Mouse (Mus musculus) heart, adult 2 months (tissue): ENCODE data around the gene Kif13a. TPM values are rescaled to one million over a fixed set of nuclear protein-coding genes. Genes with fewer than 3 reads are reported as not detected.

Experiments used
- DNase-seq, 2 experiments: peaks; one replicate each; pipeline ENCODE4 v3.0.0; 2021
- H3K27ac ChIP-seq: fragments of 200-600 bp; 2 replicates; pipeline ENCODE4 v1.8.1; 2022
- H3K27me3 ChIP-seq: fragments of 200-500 bp; 2 replicates; pipeline ENCODE4 v1.6.1; 2012; ENCODE audit warnings: mild to moderate bottlenecking, low read length, inconsistent platforms, mixed read lengths; ENCODE audit not compliant: control insufficient read depth, insufficient read depth
- H3K36me3 ChIP-seq: fragments of 200-500 bp; 2 replicates; pipeline ENCODE4 v1.6.1; 2012; ENCODE audit warnings: low read length, inconsistent platforms; ENCODE audit not compliant: control insufficient read depth, insufficient read depth
- H3K4me1 ChIP-seq: fragments of 200-500 bp; 2 replicates; pipeline ENCODE4 v1.6.1; 2011; ENCODE audit warnings: low read length; ENCODE audit not compliant: control insufficient read depth, insufficient read depth
- H3K4me3 ChIP-seq: fragments of 200-600 bp; 2 replicates; pipeline ENCODE4 v1.8.1; 2022
- H3K79me2 ChIP-seq: fragments of 200-500 bp; replicated peaks from 2 replicates; pipeline ENCODE4 v1.6.1; 2012; ENCODE audit warnings: mild to moderate bottlenecking, inconsistent platforms, low read length, moderate library complexity, mixed read lengths; ENCODE audit not compliant: control insufficient read depth, insufficient read depth
- H3K9ac ChIP-seq: fragments of 200-500 bp; 2 replicates; pipeline ENCODE4 v1.6.1; 2012; ENCODE audit warnings: low read depth, mild to moderate bottlenecking, control low read depth, inconsistent platforms, low read length, mixed read lengths
- CTCF ChIP-seq: fragments of 200-600 bp; IDR thresholded peaks from 2 replicates; pipeline ENCODE4 v1.8.1; 2022; ENCODE audit warnings: antibody characterized with exemption, mild to moderate bottlenecking, moderate library complexity
- EP300 ChIP-seq: fragments of 200-500 bp; IDR thresholded peaks from 2 replicates; pipeline ENCODE4 v1.6.1; 2011; ENCODE audit warnings: low read depth, low read length, control low read depth; ENCODE audit not compliant: insufficient read depth
- POLR2A ChIP-seq: fragments of 200-500 bp; IDR thresholded peaks from 2 replicates; pipeline ENCODE4 v1.6.1; 2011; ENCODE audit warnings: mild to moderate bottlenecking, low read depth, low read length, control low read depth; ENCODE audit not compliant: insufficient read depth
- WGBS: fragments of 180-500 bp; shearing (Covaris S2); methylation state at CpG from one replicate; pipeline ENCODE4 v1.1.7; 2018; 5-methylcytosine and 5-hydroxymethylcytosine counted together
- intact Hi-C: fragments of 180-260 bp; cut with DNase I; formaldehyde crosslinking; loops from one replicate; pipeline ENCODE4 v1.15.1; 2025
- polyA plus RNA-seq: library from polyadenylated mRNA; depleted of rRNA; stranded (reverse); fragments of >200 nt; gene quantifications from 2 replicates; pipeline ENCODE4 v1.2.3, GENCODE M21; 2012
- total RNA-seq, 2 experiments: library from RNA; stranded (reverse); gene quantifications; 2 replicates each; pipeline ENCODE4 v1.2.3; 2021

Kif13a gene
- total and polyA plus RNA-seq, 3 experiments, result 49.8 to 113 (median 108) TPM

DNA sequence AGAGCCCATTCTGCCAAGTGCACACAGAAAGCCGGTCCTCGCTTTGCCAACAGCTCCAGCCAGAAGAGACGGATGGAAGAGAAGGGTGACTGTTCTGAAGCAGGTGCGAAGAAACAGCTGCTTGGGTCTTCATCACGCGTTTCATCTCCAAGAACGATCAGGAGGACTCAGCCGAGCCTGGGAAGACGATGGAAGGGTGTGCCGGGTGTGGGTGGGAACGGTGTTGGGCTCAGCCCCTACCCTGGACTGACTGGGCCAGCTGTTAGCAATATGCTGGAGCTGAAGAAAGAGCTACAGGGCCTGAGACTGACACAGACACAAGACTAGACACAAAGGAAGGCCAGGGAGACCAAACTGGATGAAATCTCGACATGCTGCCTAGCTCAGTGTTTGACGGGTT is 60.2 kb downstream of the Kif13a start:
- H3K27ac ChIP-seq, result no peak overlapping the region
- H3K27me3 ChIP-seq, result no peaks in the 10 kb centered on the region
- H3K4me3 ChIP-seq, result no peak overlapping the region
- TF ChIP-seq EP300, result no peak
- no peak for TF ChIP-seq POLR2A
- no peak for TF ChIP-seq CTCF
- H3K9ac ChIP-seq, result no peak overlapping the region
- peaks cover 4% of the 10 kb centered on the region; the same call in 1 of the 2 replicates for H3K36me3 ChIP-seq
- DNase-seq, result no peak
- peaks cover 11% of the 10 kb centered on the region for H3K4me1 ChIP-seq
- peaks cover 8% of the 10 kb centered on the region for H3K79me2 ChIP-seq
- 84% methylated on average over 13 of the region's 13 CpGs for WGBS
- intact Hi-C loops, result no loop called here

DNA sequence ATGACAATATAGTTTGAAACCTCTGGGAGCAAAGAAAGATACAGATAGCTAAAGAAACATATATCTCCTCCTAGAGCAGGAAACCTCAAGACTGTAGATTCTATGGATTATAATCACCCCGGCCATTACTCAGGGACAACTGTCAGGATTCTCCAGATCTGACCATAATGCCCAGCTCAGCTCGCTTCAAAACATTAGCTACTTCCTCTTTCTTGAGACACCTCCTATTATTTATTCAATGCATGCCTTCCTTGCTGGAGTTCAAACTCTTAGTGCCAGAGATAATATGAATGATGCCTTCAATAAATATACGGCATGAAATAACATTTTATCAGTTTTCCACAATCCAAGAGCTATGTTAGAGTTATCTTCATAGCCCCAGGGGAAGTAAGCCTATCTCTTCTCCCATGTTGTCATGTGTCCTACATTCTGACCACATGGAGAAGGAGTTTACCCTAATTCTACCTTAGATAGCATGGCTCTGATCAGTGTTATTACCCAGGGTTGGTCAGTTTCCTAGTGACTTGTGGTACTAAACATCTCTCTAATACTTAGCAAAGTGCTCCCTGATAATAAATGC is 66.4 kb downstream of the Kif13a start:
- Histone ChIP-seq H3K4me1 (peaks cover 3% of the 10 kb centered on the region; the same call in 1 of the 2 replicates), H3K36me3 (peaks cover 4% of the 10 kb centered on the region), H3K27me3 (no peaks in the 10 kb centered on the region), H3K9ac (no peak overlapping the region), H3K79me2 (peaks cover 3% of the 10 kb centered on the region; the same call in 1 of the 2 replicates), H3K27ac (no peak overlapping the region), H3K4me3 (no peak overlapping the region)
- 64% methylated on average over 3 of the region's 3 CpGs for WGBS
- intact Hi-C loops, result no loop called here
- DNase-seq, result no peak
- TF ChIP-seq EP300, result no peak
- TF ChIP-seq CTCF, result no peak
- TF ChIP-seq POLR2A, result no peak

- WGBS, result 89% methylated on average over 2 of the region's 2 CpGs
- no peak overlapping the region for H3K9ac ChIP-seq
- no peak for DNase-seq
- TF ChIP-seq CTCF, result no peak
- no peak for TF ChIP-seq POLR2A
- no peak for TF ChIP-seq EP300
- peaks cover 1% of the 10 kb centered on the region; the same call in 1 of the 2 replicates for H3K4me1 ChIP-seq
- no peaks in the 10 kb centered on the region for H3K79me2 ChIP-seq
- H3K27ac ChIP-seq, result no peak overlapping the region
- H3K27me3 ChIP-seq, result no peaks in the 10 kb centered on the region
- intact Hi-C loops, result no loop called here
- peaks cover 2% of the 10 kb centered on the region for H3K36me3 ChIP-seq
- H3K4me3 ChIP-seq, result no peak overlapping the region
Measured at GRCm38 (mm10) chr13:46859876-46860275, 69.8 kb downstream of the Kif13a start.

- Histone ChIP-seq H3K27me3 (no peaks in the 10 kb centered on the region), H3K9ac (no peak overlapping the region), H3K4me1 (peaks cover 1% of the 10 kb centered on the region; the same call in 1 of the 2 replicates), H3K36me3 (peaks cover 2% of the 10 kb centered on the region), H3K79me2 (no peaks in the 10 kb centered on the region), H3K27ac (no peak overlapping the region), H3K4me3 (no peak overlapping the region)
- 98% methylated on average over 2 of the region's 2 CpGs for WGBS
- no peak for DNase-seq
- intact Hi-C loops, result no loop called here
- TF ChIP-seq POLR2A, result no peak
- no peak for TF ChIP-seq EP300
- no peak for TF ChIP-seq CTCF
Measured at GRCm38 (mm10) chr13:46859173-46859572, 70.5 kb downstream of the Kif13a start.

DNA sequence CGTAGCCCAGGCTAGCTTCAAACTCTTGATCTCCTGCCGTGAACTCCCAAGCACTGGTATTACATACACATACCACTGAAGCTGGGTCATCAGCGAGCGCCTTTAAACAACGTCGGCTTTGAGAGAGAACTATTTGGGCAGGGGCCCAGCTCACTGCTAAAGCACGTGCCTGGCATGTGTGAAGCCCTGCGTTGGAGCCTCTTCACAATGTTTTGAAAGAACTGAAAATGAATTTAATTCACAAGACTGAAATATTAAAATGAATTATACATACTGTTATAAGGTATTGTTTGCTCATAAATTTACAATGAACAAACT is 70.9 kb downstream of the Kif13a start:
- Histone ChIP-seq H3K36me3 (peaks cover 2% of the 10 kb centered on the region), H3K9ac (no peak overlapping the region), H3K4me3 (no peak overlapping the region), H3K27ac (no peak overlapping the region), H3K4me1 (peaks cover 1% of the 10 kb centered on the region; the same call in 1 of the 2 replicates), H3K27me3 (no peaks in the 10 kb centered on the region), H3K79me2 (no peaks in the 10 kb centered on the region)
- WGBS, result 56% methylated on average over 8 of the region's 8 CpGs
- intact Hi-C loops, result no loop called here
- TF ChIP-seq POLR2A, result no peak
- no peak for TF ChIP-seq CTCF
- no peak for TF ChIP-seq EP300
- DNase-seq, result no peak

GRCm38 (mm10) chr13:46858143-46858834 is 71.4 kb downstream of the Kif13a start:
- no peak overlapping the region for H3K27ac ChIP-seq

More at GRCm38 (mm10) chr13:46858143-46858834, 71.4 kb downstream of the Kif13a start:
- Histone ChIP-seq H3K4me1 (peaks cover 1% of the 10 kb centered on the region; the same call in 1 of the 2 replicates), H3K9ac (no peak overlapping the region), H3K4me3 (no peak overlapping the region), H3K79me2 (no peaks in the 10 kb centered on the region), H3K27me3 (no peaks in the 10 kb centered on the region), H3K36me3 (peaks cover 2% of the 10 kb centered on the region)
- DNase-seq, result no peak
- no peak for TF ChIP-seq CTCF
- TF ChIP-seq POLR2A, result no peak
- no peak for TF ChIP-seq EP300
- WGBS, result 93% methylated on average over 8 of the region's 8 CpGs
- intact Hi-C loops, result no loop called here
